Mouse (Mus musculus) C2C12 (cell line): Measurements from ENCODE around the gene Etl4. TPM values are rescaled to one million over a fixed set of nuclear protein-coding genes. Genes with fewer than 3 reads are reported as not detected.

Source experiments
- H3K27me3 ChIP-seq: one replicate; pipeline ENCODE4 v1.6.1; 2011; ENCODE audit not compliant: control insufficient read depth, insufficient read depth, insufficient read length
- H3K36me3 ChIP-seq: one replicate; pipeline ENCODE4 v1.6.1; 2011; ENCODE audit not compliant: control insufficient read depth, insufficient read depth
- H3K4me3 ChIP-seq: one replicate; pipeline ENCODE4 v1.5.1; 2011; ENCODE audit warnings: mild to moderate bottlenecking, control low read depth; ENCODE audit not compliant: poor library complexity, insufficient read depth, severe bottlenecking
- H3K79me2 ChIP-seq: one replicate; pipeline ENCODE4 v1.6.1; 2011; ENCODE audit not compliant: control insufficient read depth, insufficient read depth
- H3K79me3 ChIP-seq: one replicate; pipeline ENCODE4 v1.6.1; 2011; ENCODE audit warnings: low read depth, control low read depth
- H3ac ChIP-seq: one replicate; pipeline ENCODE3; 2011; ENCODE audit warnings: low read depth; ENCODE audit not compliant: control insufficient read depth, insufficient read length
- CEBPB ChIP-seq: IDR thresholded peaks from one replicate; pipeline ENCODE4 v1.6.1; 2011; ENCODE audit warnings: low read depth, mild to moderate bottlenecking, control low read depth, moderate library complexity
- CTCF ChIP-seq: IDR thresholded peaks from one replicate; pipeline ENCODE4 v1.5.1; 2011; ENCODE audit not compliant: control insufficient read depth, insufficient read depth, insufficient read length
- FOSL1 ChIP-seq: IDR thresholded peaks from one replicate; pipeline ENCODE4 v1.8.0; 2011; ENCODE audit warnings: mild to moderate bottlenecking, low read length; ENCODE audit not compliant: poor library complexity, insufficient read depth, severe bottlenecking
- MAX ChIP-seq: IDR thresholded peaks from one replicate; pipeline ENCODE4 v1.6.1; 2011; ENCODE audit warnings: mild to moderate bottlenecking, control low read depth
- MYOD1 ChIP-seq: IDR thresholded peaks from one replicate; pipeline ENCODE4 v1.6.1; 2011; ENCODE audit warnings: low read depth; ENCODE audit not compliant: control insufficient read depth, insufficient read length
- MYOG ChIP-seq: IDR thresholded peaks from one replicate; pipeline ENCODE4 v1.6.1; 2011; ENCODE audit not compliant: control insufficient read depth, insufficient read length; ENCODE audit errors: extremely low read depth
- USF1 ChIP-seq: IDR thresholded peaks from one replicate; pipeline ENCODE4 v1.6.1; 2011; ENCODE audit warnings: low read depth, mild to moderate bottlenecking, control low read depth, moderate library complexity
- polyA plus RNA-seq: library from polyadenylated mRNA; unstranded; fragments of >200 nt; fragmentation: generic; extraction: Trizol; gene quantifications from one replicate; pipeline ENCODE4 v1.2.1, GENCODE M21; 2012; ENCODE audit warnings: missing spikeins

Etl4 gene
- polyA plus RNA-seq, 1 experiment = 3.9 TPM

DNA sequence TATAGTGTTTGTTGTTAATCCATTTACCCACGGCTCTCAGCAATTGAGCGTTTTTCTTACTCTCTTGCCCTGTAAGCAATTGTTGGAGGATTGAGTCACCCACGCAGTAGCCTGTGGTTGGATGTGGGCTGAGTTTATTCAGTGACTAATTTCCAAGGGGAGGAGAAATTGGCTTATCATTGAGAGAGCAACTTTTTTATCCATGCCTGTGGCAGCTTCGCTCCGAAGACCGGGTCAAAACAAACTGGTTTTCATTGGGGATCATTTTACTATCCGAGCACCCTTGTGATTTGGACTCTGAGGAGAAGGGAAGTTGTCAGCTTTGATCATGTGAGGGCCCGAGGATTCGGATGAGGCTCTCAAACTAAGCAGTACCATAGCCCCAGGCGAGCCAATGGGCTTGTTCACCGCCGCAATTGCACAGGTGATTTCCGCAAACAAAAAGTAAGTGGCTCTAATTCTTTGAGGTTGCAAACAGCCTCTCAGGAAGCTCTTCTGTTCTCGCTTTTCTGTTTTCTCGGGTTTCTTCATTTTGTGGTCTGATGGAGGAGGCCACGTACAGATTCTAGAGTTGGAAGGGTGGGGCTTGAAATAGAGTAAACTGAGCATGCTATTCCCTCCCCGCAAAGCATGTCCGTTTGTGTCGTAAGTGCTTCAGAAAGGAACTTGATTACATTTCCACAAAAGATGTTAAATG is 827.7 kb downstream of the Etl4 start:
- H3K79me2 ChIP-seq = no peaks in the 10 kb centered on the region
- H3K36me3 ChIP-seq = no peaks in the 10 kb centered on the region
- TF ChIP-seq CEBPB (no peak), MAX (no peak), MYOD1 (no peak), CTCF (no peak), FOSL1 (no peak), MYOG (no peak), USF1 (no peak)
- H3K4me3 ChIP-seq = peak overlapping the region; percentile 22
- H3K79me3 ChIP-seq = no peaks in the 10 kb centered on the region
- H3K27me3 ChIP-seq = no peaks in the 10 kb centered on the region
- H3ac ChIP-seq = no peak overlapping the region

DNA sequence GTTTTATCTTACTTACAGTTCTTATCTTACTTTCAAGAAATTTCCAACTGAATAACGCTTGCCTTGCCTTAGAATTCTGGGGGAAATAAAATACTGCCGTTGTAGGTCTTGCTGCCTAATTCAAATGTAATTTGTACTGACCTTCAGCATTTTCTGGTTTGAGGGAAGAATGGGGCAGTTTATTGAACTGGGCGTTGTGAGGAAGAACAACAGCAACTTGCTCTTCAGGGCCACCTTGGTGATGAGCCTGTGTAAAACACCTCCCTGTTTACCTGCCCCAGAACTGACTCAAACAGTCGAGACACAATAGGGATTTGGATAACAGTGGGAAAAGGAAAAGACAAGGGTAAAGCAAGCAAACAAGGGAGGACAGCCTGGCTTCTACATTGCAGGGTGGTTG is 828.3 kb downstream of the Etl4 start:
- Histone ChIP-seq H3ac (peak overlapping the region; percentile 4), H3K27me3 (no peaks in the 10 kb centered on the region), H3K79me2 (no peaks in the 10 kb centered on the region), H3K79me3 (no peaks in the 10 kb centered on the region), H3K4me3 (peak overlapping the region; percentile 22), H3K36me3 (no peaks in the 10 kb centered on the region)
- no peak for TF ChIP-seq USF1
- no peak for TF ChIP-seq CEBPB
- no peak for TF ChIP-seq MYOD1
- no peak for TF ChIP-seq MAX
- TF ChIP-seq FOSL1 = no peak
- TF ChIP-seq CTCF = no peak
- TF ChIP-seq MYOG = no peak

DNA sequence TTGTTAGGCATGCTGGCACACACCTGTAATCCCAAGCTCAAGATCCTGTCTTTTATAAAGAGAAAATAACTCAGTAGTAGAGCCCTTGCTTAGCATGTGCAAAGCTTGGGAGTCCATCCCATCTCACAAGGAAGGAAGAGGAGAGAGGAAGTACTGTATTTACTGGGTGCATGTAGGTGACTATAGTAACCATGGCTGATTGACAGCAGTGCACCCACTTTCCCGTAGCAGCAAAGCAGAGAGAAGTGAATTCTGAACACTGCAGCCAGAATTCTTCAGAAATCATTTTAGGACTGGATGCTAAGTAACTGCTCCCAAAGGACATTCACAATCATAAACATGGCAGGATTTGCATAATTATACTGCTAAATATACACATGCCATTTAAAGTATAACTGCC is 838.1 kb downstream of the Etl4 start:
- TF ChIP-seq FOSL1 (no peak), MYOD1 (no peak), CTCF (no peak), USF1 (no peak), MAX (no peak), CEBPB (no peak), MYOG (no peak)
- no peaks in the 10 kb centered on the region for H3K79me2 ChIP-seq
- H3K4me3 ChIP-seq = no peak overlapping the region
- H3K36me3 ChIP-seq = no peaks in the 10 kb centered on the region
- no peaks in the 10 kb centered on the region for H3K79me3 ChIP-seq
- no peaks in the 10 kb centered on the region for H3K27me3 ChIP-seq
- no peak overlapping the region for H3ac ChIP-seq

DNA sequence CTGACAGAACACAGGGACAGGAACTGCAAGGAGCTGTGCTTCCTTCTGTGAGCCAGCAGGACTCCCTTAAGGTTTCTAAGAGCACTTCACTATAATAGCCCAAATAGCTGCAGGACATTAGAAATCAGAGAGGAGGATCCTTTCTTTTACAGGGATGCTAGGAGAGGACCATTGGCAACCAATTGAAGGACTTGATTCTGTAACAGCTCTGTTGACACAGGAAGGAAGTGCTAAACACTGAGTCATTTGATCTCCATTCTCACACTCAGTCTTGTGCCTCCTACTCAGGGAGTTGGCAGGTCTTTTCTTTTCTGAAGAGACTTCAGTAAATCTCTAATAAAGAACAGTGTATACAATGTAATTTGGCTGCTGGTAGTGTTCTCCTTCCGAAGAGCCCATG is 838.9 kb downstream of the Etl4 start:
- H3K27me3 ChIP-seq = no peaks in the 10 kb centered on the region
- no peaks in the 10 kb centered on the region for H3K36me3 ChIP-seq
- no peaks in the 10 kb centered on the region for H3K79me2 ChIP-seq
- no peak overlapping the region for H3ac ChIP-seq
- no peaks in the 10 kb centered on the region for H3K79me3 ChIP-seq
- H3K4me3 ChIP-seq = no peak overlapping the region
- TF ChIP-seq MYOD1 (no peak), USF1 (no peak), FOSL1 (no peak), MYOG (no peak), CTCF (no peak), MAX (no peak), CEBPB (no peak)

DNA sequence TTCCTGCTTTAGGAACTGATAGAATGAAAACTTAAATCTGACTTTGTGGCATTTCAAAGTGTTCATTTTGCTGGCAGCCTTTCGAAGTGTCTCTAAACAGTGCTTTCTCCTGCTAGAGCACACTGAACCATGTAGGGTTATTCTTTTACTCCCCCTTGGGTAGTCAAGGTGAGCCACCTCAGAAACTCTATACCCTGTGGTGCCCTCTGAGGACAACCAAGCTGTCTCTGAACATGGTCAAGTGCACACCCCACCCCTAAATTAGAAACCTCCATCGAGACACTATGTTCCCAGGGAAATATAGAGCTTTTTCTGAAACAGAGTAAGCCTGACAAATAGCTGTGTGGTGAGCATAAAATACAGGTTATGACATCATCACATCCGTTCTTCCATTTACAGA is 840.1 kb downstream of the Etl4 start:
- no peaks in the 10 kb centered on the region for H3K79me3 ChIP-seq
- no peak for TF ChIP-seq CTCF
- TF ChIP-seq USF1 = no peak
- no peaks in the 10 kb centered on the region for H3K79me2 ChIP-seq
- H3K4me3 ChIP-seq = no peak overlapping the region
- H3K27me3 ChIP-seq = no peaks in the 10 kb centered on the region
- H3ac ChIP-seq = no peak overlapping the region
- no peaks in the 10 kb centered on the region for H3K36me3 ChIP-seq

DNA sequence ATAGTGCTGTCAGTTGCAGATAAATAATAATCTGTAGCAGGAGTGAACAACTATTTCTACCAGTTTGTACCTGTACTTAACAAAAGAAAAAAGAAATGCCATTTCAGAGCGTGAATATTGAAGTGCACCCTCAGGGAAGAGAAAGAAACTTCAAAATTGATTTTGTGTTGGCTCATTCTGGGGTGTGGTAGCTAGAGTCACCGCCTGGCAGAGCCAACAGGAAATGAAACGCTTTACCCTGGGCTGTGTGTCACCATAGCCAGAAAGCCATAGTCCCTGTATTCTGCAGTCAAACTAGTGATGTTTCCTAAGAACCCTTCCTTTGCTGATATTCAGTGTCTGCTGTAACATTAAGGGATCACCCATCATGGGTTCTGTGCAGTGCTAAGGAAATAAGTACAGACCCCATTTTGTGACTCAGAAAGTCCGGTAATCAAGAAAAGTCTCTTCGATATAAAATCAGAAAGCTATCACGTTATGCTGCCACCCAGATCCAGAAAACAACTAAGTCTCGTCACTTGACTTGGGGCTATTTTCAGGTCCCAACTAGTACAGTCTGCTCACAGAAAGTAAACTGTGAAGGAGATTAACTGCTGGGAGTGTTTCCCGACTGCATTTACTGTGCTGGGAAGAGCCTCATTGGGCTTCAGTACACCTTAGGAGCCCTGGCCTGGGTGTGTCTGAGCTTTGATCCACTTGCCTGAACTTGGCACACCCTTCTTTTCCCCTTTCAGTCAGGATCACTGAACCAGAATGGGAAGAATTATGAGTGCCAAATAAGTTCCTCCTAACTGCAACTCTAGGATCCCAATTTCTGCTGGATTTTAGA is 843.9 kb downstream of the Etl4 start:
- TF ChIP-seq FOSL1 (no peak), MYOD1 (no peak), USF1 (no peak), MAX (no peak), CTCF (no peak)
- no peaks in the 10 kb centered on the region for H3K36me3 ChIP-seq
- H3K79me3 ChIP-seq = no peaks in the 10 kb centered on the region
- H3K27me3 ChIP-seq = no peaks in the 10 kb centered on the region
- no peaks in the 10 kb centered on the region for H3K79me2 ChIP-seq
- no peak overlapping the region for H3K4me3 ChIP-seq
- H3ac ChIP-seq = no peak overlapping the region
